Mouse (Mus musculus) urinary bladder, postnatal 14 days (tissue): Measurements from ENCODE around the gene Aff4.

ENCODE experiments used
- DNase-seq: peaks from one replicate; pipeline ENCODE4 v3.0.0; 2021; ENCODE audit warnings: low spot score

Aff4 gene

GRCm38 (mm10) chr11:53428716-53429057 lies 78.1 kb downstream of the Aff4 start:
- no peak for DNase-seq

DNA sequence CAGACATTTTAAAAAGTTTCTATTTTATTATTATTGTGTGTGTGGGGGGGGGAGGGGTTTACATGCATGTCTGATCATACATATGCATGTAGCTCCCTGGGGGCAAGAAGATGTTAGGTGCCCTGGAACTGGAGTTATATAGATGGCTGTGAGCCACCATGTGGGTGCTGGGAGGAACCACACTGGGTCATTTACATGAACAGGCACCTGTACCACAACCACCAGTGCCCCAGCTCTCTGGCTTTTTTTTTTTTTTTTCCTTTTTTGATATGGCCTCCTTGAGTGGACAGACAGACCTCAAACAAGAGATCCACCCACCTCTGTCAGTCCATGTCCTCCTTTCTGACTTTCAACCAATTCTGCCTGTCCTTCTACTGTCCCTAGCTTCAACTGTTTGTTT lies 78.5 kb downstream of the Aff4 start:
- DNase-seq = no peak

DNA sequence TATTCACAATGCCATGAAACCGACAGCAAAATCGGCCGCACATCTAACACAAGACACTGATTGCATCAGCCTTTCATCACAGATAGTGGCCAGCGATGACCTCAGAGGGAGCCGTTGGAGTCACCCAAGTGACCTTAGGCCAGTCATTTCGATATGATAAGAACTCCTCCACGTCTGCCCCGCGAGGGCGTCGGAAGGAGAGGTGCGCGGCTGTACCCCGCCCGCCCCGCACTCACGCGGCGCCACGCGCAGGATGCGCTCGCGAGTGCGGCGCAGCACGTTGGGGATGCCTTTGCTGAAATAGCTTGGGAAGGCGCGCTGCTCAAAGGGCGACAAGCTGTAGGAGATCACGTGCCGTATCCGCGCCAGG lies 79.7 kb downstream of the Aff4 start:
- DNase-seq = no peak

DNA sequence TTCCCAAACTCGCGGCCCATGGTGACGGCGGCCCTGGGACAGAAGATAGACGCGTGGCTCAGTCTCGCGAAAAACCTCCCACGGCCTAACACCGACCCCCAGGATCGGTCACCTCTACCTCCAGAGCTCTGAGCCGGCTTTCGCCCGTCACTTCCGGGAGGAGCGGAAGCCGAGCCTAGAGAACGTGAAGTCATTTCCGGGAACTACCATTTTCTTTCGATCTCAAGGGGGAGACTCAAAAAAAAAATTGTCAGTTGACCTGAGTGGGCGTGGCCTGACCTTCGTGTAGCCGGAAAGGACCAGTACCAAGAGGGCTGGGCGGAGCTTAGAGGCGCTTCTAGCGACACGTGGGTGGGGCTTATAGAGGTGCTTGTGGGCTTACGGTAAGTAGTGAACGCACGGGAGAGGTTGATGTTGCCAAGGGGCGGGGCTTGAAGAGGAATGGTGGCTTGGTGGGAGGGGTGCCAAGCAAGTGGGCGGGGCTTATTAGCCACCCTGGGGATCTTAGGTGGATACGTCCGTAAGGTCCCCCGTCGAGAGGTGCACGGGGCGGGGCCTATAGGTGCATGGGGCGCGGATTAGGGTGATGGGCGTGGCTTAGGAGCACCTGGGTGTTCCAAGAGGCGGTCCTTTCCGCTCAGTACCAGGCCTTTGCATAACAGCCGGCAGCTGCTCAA lies 80.2 kb downstream of the Aff4 start, which contains the start of the genes Uqcrq and Gdf9:
Gene Uqcrq, minus strand, starts transcription at position 162 of the 677 bp plus-strand sequence.
Gene Gdf9, plus strand, starts transcription at position 354 of the 677 bp plus-strand sequence.
- DNase-seq = peak; percentile 99

DNA sequence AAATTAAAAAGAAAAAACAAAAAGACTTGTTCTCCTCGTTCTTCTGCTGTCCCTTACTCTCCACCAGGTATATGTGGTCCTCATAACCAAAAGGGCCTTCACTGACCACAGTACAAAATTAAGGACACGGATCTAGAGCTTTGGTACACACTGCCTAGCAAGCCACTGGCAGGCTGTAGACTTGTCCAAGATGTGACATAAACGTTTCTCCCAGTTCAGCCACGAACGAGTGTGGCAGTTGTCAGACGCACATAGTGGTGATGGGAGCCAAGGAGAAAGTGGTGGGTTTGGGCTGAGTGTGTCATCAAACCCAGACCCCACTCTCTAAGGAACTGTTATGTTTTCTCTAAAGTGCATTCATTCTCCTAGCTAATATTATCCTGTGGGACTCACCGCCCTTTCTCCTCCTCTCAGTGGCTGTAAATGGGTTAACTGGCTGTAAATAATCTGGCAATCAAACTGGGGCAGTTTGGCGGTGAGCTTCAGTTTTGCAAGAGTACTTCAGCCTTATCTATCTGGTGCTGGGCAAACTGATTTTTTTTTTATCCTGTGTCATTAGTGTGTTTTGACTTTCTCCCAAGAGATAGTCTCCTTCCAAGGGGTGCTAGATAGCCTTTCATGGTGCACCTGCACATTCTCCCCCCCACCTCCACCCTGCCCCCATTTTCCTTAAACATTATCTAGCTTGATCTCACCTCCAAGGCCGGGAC lies 80.9 kb downstream of the Aff4 start:
- peak; percentile 22 for DNase-seq

- no peak for DNase-seq
Observed at GRCm38 (mm10) chr11:53433057-53433456, 82.4 kb downstream of the Aff4 start.

DNA sequence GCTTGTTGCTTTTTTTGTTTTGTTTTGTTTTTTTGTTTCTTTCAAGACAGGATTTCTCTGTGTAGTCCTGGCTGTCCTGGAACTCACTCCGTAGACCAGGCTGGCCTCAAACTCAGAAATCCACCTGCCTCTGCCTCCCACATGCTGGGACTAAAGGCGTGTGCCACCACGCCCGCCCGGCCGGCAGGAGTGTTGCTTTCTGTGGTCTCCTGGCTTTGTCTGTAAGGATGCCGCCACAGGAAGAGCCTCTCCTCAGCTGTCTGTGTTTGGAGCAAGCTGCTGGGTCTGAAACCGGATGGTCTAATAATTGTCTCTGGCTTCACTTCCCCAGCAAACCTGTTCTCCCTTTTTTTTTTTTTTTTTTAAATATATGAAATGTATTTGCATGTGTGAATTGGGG lies 84.9 kb downstream of the Aff4 start:
- no peak for DNase-seq

GRCm38 (mm10) chr11:53436338-53436737 lies 85.7 kb downstream of the Aff4 start:
- no peak for DNase-seq

GRCm38 (mm10) chr11:53441921-53442320 lies 91.3 kb downstream of the Aff4 start:
- no peak for DNase-seq

DNA sequence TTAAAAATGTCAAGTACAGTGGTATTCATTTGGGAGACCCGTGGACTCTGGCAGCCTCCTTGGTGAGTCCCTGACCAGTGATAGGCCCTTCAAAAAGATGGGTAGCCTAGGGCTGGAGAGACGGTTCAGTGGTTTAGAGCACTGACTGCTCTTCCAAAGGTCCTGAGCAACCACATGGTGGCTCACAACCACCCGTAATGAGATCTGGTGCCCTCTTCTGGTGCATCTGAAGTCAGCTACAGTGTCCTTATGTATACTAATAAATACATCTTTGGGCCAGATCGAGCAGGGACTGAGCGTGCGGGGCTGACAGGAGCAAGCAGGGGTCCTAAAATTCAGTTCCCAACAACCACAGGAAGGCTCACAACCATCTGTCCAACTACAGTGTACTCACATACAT lies 93.2 kb downstream of the Aff4 start:
- DNase-seq = peak; percentile 51

DNA sequence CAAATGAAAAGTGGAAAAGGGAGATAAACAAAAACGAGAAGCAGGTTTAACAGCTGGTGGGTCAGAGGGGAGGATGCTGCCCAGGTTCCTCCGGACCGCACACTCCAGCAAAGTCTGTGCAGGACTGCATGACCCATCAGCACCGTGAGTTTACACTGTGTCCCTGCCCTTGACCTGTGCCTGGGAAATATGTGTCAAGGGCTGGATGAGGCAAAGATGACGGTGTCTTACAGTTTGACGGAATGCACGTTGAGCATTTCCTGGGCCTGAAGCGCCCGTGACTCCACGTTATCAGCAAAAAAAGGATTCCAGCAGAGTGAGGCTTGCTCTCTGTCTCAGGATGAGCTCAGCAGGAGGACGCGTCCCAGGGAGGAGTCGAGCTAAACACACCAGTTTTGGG lies 94.9 kb downstream of the Aff4 start:
- DNase-seq = no peak

GRCm38 (mm10) chr11:53446183-53446582 lies 95.5 kb downstream of the Aff4 start:
- DNase-seq = no peak

- DNase-seq = no peak
Observed at GRCm38 (mm10) chr11:53447996-53448395, 97.4 kb downstream of the Aff4 start.

DNA sequence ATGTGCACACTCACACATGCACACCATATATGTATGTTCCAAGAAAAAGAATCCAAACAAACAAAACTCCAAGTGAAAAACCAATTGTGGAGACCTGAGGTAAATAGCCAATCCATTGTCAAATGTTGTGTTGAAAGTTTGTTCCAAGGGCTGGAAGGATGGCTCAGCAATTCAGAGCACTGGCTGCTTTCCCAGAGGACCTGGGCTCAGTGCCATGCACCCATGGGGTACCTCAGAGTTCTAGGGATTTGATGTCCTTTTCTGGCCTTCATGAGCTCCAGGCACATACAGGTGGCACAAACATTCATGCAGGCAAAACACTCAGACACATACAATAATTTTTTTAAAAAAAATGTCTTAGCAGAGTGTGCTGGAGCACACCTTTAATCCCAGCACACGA lies 97.9 kb downstream of the Aff4 start:
- DNase-seq = peak; percentile 53

DNA sequence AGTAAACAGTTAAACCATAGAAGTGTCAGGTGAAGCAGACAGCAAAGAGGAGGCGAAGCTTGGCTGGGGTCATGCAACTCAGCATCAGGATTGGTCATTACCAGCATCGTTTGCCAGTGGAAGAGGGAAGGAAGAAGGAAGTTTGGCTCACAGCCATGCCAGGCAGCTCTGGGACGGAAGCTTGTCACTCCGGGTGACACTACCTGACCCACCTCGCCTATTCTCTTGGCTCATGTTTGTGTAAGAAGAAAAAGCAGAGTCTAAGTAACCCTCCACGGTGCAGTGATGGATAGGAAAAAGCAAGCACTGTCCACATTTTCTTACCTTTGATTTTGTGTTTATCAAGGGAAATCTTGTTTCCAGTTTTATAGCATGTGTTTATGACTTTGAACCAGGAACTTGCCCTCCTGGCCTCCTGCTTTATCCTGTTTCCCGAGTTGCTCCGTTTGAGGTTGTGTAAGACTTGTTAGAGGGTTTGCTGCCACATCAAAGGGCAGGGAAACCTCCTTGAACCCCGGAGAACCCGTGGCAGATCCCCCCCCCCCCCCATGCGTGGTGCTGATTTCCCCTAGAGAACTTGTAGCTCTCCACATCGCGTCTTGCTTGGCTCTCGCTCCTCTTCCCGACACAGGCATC lies 99.6 kb downstream of the Aff4 start:
- peak; percentile 53 for DNase-seq

- no peak for DNase-seq
Observed at GRCm38 (mm10) chr11:53451361-53451760, 100.7 kb downstream of the Aff4 start.

- no peak for DNase-seq
Observed at GRCm38 (mm10) chr11:53452396-53452795, 101.8 kb downstream of the Aff4 start.

GRCm38 (mm10) chr11:53453031-53453430 lies 102.4 kb downstream of the Aff4 start:
- DNase-seq = no peak

- DNase-seq = peak; percentile 73
Observed at GRCm38 (mm10) chr11:53456474-53457371, 106.1 kb downstream of the Aff4 start, which contains the start of the genes Gm10447 and Shroom1. Gene Gm10447 (minus strand): TSS chr11:53457110. Gene Shroom1 (plus strand): TSS chr11:53457205.

GRCm38 (mm10) chr11:53457372-53457954 lies 106.8 kb downstream of the Aff4 start:
- DNase-seq = no peak

DNA sequence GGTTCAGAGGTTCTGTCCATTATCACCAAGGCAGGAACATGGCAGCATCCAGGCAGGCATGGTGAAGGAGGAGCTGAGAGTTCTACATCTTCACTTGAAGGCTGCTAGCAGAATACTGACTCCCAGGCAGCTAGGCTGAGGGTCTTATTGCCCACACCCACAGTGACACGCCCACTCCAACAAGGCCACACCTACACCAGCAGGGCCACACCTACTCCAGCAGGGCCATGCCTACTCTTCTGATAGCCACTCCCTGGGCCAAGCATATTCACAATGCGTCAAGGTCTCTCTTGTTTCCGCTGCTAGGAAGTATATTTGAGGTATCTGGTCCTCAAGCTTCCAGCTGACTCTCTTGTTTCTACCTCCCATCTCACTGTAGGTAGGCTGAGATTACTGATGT lies 108.4 kb downstream of the Aff4 start:
- no peak for DNase-seq

DNA sequence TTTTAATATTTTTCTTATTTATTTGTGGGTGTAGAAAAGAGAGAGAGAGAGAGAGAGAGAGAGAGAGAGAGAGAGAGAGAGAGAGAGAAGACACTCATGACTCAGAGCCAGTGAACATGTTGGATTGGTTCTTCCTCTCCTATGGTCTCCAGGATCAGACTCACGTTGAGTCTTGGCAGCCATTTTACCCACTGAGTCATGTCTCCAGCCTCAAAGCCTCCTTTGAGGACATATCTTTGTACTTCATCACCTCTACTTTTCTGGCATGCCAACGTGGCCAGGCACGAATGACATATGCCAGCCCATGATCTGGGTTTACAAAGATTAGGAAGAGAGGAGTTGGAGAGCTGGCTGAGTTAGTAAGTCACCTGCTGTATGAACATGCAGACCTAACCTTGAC lies 109.6 kb downstream of the Aff4 start:
- DNase-seq = no peak
